Mouse (Mus musculus): ENCODE measurements around the gene Dedd2. TPM values are rescaled to one million over a fixed set of nuclear protein-coding genes. Genes with fewer than 3 reads are reported as not detected.

The Dedd2 gene
- polyA plus RNA-seq, 1 experiment from 2014 or later = 11.0 TPM

GRCm38 (mm10) chr7:25251822-25252221 lies 31.4 kb upstream of the Dedd2 start:
- peak overlapping the region; percentile 96 for H3K4me2 ChIP-seq
- 18% methylated on average over 8 of the region's 8 CpGs for WGBS
- H3K9ac ChIP-seq = peak overlapping the region; percentile 86; the same call in 1 of the 2 replicates
- H3K36me3 ChIP-seq (ENCODE audit: poor library complexity, severe bottlenecking) = no peaks in the 10 kb centered on the region
- H3K27ac ChIP-seq = peak overlapping the region; percentile 72
- peaks cover 38% of the 10 kb centered on the region for H3K4me1 ChIP-seq
- H3K4me3 ChIP-seq = peak overlapping the region; percentile 85
- no peak for ATAC-seq
- H3K9me3 ChIP-seq (replicated peaks) = no peaks in the 10 kb centered on the region
- no peaks in the 10 kb centered on the region for H3K27me3 ChIP-seq

- no peaks in the 10 kb centered on the region for H3K9me3 ChIP-seq (replicated peaks)
- no peaks in the 10 kb centered on the region for H3K27me3 ChIP-seq
- H3K27ac ChIP-seq = peak overlapping the region; percentile 72
- no peaks in the 10 kb centered on the region for H3K36me3 ChIP-seq (ENCODE audit: poor library complexity, severe bottlenecking)
- WGBS = 3% methylated on average over 22 of the region's 22 CpGs
- H3K4me3 ChIP-seq = peak overlapping the region; percentile 85
- peak overlapping the region; percentile 96 for H3K4me2 ChIP-seq
- peak overlapping the region; percentile 86 for H3K9ac ChIP-seq
- peaks cover 44% of the 10 kb centered on the region for H3K4me1 ChIP-seq
- ATAC-seq = no peak
Observed at GRCm38 (mm10) chr7:25251071-25251791, 30.8 kb upstream of the Dedd2 start.

DNA sequence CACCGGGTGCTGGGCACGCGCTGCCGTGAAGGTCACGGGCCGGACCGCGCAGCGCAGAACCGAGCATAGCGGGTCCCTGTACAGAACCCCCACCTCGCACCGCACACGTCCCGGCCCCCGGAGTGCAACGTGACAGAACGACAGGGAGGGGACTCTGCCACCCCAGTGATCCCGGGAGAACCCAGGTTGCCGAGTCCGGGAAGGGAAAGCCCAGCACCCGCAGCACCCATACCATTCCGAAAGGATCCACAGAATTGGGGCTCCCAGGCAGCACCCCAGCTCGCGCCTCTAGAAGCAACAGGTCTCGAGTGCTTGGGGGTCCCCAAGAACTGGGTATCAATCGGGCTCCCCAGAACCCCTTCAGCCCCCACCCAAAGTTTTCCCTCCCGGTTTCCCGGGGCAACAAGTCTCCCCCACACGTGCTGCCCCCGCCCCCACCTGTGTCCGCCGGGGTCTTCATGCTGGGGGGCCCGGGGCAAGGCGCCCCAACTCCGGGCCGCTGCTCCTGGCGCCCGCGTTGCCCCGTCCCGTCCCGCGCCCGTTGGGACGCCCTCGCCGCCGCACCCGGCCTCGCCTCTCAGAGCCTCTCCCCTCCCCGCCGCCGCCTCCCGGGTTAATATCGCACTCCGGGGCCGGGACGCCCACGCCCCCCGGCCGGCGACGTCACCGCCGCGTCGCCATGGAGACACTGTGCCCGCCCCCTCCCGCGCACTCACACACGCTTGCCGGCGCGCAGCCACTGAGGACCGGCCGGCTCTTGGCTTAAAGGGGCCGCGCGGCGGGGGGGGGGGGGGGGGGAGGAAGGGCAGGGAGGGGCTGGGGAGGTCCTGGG lies 29.9 kb upstream of the Dedd2 start, which contains the start of gene Erf:
Gene Erf (minus strand): TSS at position 621 of the 832 bp plus-strand sequence.
- Histone ChIP-seq H3K27me3 (no peaks in the 10 kb centered on the region), H3K4me3 (peak within 1 kb of the TSS; percentile 85), H3K9ac (peak within 1 kb of the TSS; percentile 86), H3K36me3 (ENCODE audit: poor library complexity, severe bottlenecking) (0 out of 2 replicates have a peak, but pooled peaks cover 2% of the 10 kb centered on the region), H3K9me3 (replicated peaks) (no peaks in the 10 kb centered on the region), H3K4me1 (peaks cover 52% of the 10 kb centered on the region), H3K27ac (peak within 1 kb of the TSS; percentile 95), H3K4me2 (peak within 1 kb of the TSS; percentile 96)
- peak; percentile 83 for ATAC-seq
- under 1% methylated on average over 64 of the region's 81 CpGs for WGBS

DNA sequence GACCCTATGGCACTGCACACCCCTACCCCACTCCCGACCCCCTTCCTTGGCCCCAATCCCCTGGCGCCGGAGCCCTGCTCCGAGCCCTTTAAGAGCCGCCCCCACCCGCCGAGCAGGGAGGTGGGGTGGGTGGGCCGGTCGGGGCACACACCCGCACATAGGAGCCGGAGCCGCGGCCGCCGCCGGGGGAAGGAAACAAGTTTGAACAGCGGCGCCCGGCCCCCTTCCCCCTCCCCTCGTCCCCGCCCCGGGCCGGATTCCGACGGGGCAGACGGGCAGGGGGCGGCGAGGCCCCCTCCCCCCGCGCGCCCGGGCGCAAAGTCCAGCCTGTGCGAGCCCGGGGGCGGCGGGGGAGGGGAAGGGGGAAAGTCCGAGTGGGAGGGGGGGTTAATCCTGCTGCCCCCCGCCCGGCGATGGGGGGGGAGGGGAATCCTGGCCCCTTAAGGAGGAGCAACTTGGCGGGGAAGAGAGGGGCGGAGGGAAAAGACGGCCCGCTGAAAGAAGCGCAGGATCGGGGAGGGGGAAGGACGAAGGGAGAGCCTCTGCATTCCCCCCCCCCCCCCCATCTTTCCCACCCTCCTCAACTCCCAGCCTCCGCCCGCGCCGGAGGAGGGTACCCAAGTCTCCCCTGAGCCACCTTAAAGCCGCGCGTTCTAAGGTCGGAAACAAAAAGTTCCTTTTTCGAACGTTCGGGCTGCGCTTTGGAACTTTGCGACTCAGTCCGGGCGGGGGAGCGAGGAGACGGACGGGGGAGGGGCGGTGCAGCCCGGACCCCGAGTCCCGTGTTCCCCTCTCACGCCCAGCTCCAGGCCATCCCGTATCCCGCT lies 29.1 kb upstream of the Dedd2 start:
- no peaks in the 10 kb centered on the region for H3K9me3 ChIP-seq (replicated peaks)
- H3K4me1 ChIP-seq = peaks cover 52% of the 10 kb centered on the region
- peak overlapping the region; percentile 85 for H3K4me3 ChIP-seq
- H3K4me2 ChIP-seq = peak overlapping the region; percentile 96
- H3K36me3 ChIP-seq (ENCODE audit: poor library complexity, severe bottlenecking) = peaks cover 10% of the 10 kb centered on the region
- peak overlapping the region; percentile 86 for H3K9ac ChIP-seq
- WGBS = 1% methylated on average over 60 of the region's 73 CpGs
- ATAC-seq = peak; percentile 31
- no peaks in the 10 kb centered on the region for H3K27me3 ChIP-seq
- peak overlapping the region; percentile 95 for H3K27ac ChIP-seq

- Histone ChIP-seq H3K36me3 (ENCODE audit: poor library complexity, severe bottlenecking) (peaks cover 17% of the 10 kb centered on the region), H3K4me1 (peaks cover 52% of the 10 kb centered on the region), H3K9me3 (replicated peaks) (no peaks in the 10 kb centered on the region), H3K27me3 (no peaks in the 10 kb centered on the region), H3K4me2 (peak overlapping the region; percentile 96), H3K4me3 (peak overlapping the region; percentile 85), H3K9ac (peak overlapping the region; percentile 86), H3K27ac (peak overlapping the region; percentile 95)
- no peak; the same call in 1 of the 2 replicates for ATAC-seq
- WGBS = under 1% methylated on average over 25 of the region's 25 CpGs
Observed at GRCm38 (mm10) chr7:25248846-25249313, 28.5 kb upstream of the Dedd2 start.

DNA sequence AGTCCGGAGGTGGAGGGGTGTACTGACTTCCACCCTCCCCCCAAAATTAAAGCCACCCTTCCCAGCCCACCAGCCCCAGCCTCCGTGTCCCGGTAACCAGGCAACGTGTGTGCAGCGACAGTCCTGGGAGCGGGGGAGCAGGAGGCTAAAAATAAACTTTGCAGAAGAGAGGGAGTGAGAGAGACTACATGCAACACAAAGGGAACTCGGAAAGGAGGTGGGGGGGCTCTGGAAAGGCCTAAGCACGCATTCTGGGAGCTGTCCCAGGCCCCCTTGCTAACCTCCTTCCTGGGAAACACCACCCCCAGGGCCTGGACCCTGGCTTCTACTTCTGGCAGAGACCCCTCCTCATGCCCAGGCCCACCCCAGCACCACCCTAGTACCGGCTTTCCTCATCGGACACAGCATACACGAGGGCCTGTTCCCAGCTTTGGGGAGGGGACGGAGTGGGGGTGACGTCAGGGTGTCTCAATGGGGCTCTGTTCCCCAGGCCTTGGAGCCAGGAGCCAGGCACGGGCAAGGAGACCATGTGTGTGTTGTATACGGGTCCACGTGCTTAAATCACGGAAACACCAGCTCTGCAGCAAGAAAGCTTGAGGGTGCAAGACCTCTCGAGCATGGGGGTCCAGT lies 27.7 kb upstream of the Dedd2 start:
- peak; percentile 59 for ATAC-seq
- H3K9ac ChIP-seq = peak overlapping the region; percentile 86
- no peaks in the 10 kb centered on the region for H3K9me3 ChIP-seq (replicated peaks)
- H3K36me3 ChIP-seq (ENCODE audit: poor library complexity, severe bottlenecking) = peaks cover 22% of the 10 kb centered on the region
- 2% methylated on average over 18 of the region's 18 CpGs for WGBS
- H3K4me3 ChIP-seq = peak overlapping the region; percentile 85
- H3K27ac ChIP-seq = peak overlapping the region; percentile 95
- no peaks in the 10 kb centered on the region for H3K27me3 ChIP-seq
- H3K4me1 ChIP-seq = peaks cover 52% of the 10 kb centered on the region
- H3K4me2 ChIP-seq = peak overlapping the region; percentile 96

DNA sequence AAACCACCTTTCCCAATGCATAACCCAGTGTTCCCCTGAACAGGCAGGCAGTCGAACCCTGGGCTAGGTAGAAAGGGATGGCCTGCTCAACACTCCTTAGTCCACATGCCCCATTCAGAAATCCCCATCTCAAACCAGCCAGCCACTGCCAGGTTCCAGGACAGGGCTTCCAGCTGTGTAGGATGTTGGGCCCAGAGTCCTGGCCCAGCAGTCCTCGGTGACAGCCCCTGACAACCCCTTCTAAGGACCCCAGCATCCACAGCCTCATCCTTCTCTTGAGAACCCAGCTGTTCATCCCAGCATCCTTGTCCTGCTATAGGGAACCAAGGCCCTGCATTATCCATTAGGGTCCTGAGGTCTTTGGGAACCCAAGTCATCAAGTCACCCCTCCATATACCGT lies 27.1 kb upstream of the Dedd2 start:
- no peaks in the 10 kb centered on the region for H3K27me3 ChIP-seq
- WGBS = 17% methylated on average over 3 of the region's 3 CpGs
- peak overlapping the region; percentile 85 for H3K4me3 ChIP-seq
- H3K4me2 ChIP-seq = peak overlapping the region; percentile 96
- no peaks in the 10 kb centered on the region for H3K9me3 ChIP-seq (replicated peaks)
- H3K36me3 ChIP-seq (ENCODE audit: poor library complexity, severe bottlenecking) = peaks cover 27% of the 10 kb centered on the region
- no peak for ATAC-seq
- H3K9ac ChIP-seq = peak overlapping the region; percentile 86
- peak overlapping the region; percentile 95 for H3K27ac ChIP-seq
- peaks cover 52% of the 10 kb centered on the region for H3K4me1 ChIP-seq

DNA sequence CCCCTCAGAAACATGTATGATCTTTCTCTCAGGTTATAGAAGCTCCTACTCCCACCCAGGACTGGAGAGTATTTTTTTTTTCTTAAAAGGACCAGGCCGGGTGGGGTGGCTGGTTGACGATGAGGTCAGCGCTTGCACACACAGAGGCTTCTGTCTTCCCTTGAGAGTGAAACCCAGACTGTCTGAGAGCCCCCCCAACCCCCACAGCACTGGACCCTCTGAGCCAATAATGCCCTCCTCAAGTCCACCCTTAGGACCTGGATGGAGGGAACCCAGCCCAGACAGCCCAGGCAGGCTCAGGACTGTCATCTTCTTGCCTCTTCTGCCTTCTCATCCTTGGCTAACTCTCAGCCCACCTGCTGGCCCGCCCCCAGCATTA lies 26.3 kb upstream of the Dedd2 start:
- Histone ChIP-seq H3K4me3 (peak overlapping the region; percentile 85), H3K9ac (peak overlapping the region; percentile 86), H3K27ac (peak overlapping the region; percentile 95), H3K9me3 (replicated peaks) (no peaks in the 10 kb centered on the region), H3K27me3 (no peaks in the 10 kb centered on the region), H3K4me1 (peaks cover 48% of the 10 kb centered on the region), H3K4me2 (peak overlapping the region; percentile 96), H3K36me3 (ENCODE audit: poor library complexity, severe bottlenecking) (peaks cover 27% of the 10 kb centered on the region)
- no peak for ATAC-seq
- 42% methylated on average over 4 of the region's 4 CpGs for WGBS

DNA sequence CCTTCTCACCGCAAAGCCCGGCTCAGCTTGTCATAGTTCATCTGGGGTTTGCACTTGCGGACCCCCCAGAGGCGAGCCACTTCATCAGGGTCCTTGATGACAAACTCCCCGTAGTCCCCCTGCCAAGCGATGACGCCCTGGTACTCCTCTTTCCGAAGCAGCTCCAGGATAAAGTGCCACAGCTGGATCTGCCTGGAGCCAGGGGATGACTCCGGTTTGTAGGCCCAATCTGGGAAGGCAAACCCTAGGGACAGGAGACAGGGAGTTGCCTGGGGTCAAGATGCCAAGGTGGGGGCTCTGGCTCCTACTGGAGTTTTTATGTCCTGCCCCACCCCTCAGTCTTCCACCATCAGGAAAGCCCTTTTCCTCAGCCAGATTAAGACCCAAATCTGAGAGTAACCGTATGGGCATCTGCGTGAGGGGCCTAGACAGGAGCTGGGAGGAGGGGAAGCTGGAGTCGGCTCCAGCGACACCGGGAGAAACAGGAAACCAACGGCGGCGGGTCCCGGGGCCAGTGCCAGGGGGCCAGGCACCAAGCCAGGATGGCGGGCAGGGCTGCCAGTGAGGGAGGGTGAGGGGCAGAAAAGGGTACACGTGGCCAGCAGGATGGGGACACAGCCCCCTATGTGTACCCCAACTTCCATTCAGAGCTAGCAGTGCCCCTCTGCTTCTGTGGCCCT lies 25.8 kb upstream of the Dedd2 start:
- Histone ChIP-seq H3K9ac (peak overlapping the region; percentile 86), H3K9me3 (replicated peaks) (no peaks in the 10 kb centered on the region), H3K27ac (peak overlapping the region; percentile 95), H3K4me3 (peak overlapping the region; percentile 85), H3K27me3 (no peaks in the 10 kb centered on the region), H3K4me2 (peak overlapping the region; percentile 96), H3K4me1 (peaks cover 43% of the 10 kb centered on the region), H3K36me3 (ENCODE audit: poor library complexity, severe bottlenecking) (peaks cover 27% of the 10 kb centered on the region)
- WGBS = 61% methylated on average over 20 of the region's 20 CpGs
- ATAC-seq = no peak

- H3K9ac ChIP-seq = no peak overlapping the region
- 89% methylated on average over 30 of the region's 30 CpGs for WGBS
- no peak overlapping the region for H3K4me3 ChIP-seq
- H3K27ac ChIP-seq = no peak overlapping the region
- H3K27me3 ChIP-seq = no peaks in the 10 kb centered on the region
- no peaks in the 10 kb centered on the region for H3K9me3 ChIP-seq (replicated peaks)
- no peak overlapping the region for H3K4me2 ChIP-seq
- no peak for ATAC-seq
- peaks cover 27% of the 10 kb centered on the region for H3K36me3 ChIP-seq (ENCODE audit: poor library complexity, severe bottlenecking)
- peaks cover 38% of the 10 kb centered on the region for H3K4me1 ChIP-seq
Observed at GRCm38 (mm10) chr7:25244562-25245369, 24.4 kb upstream of the Dedd2 start.

All from forebrain, embryonic 13.5 days (tissue).